Mouse (Mus musculus): ENCODE results near the gene Urah. TPM values are rescaled to one million over a fixed set of nuclear protein-coding genes. Genes with fewer than 3 reads are reported as not detected.
A peak's percentile ranks its signal among the peaks of the same experiment; 100 is the strongest.

Urah gene
- polyA plus RNA-seq, 1 experiment from 2014 or later, result 21.9 TPM

DNA sequence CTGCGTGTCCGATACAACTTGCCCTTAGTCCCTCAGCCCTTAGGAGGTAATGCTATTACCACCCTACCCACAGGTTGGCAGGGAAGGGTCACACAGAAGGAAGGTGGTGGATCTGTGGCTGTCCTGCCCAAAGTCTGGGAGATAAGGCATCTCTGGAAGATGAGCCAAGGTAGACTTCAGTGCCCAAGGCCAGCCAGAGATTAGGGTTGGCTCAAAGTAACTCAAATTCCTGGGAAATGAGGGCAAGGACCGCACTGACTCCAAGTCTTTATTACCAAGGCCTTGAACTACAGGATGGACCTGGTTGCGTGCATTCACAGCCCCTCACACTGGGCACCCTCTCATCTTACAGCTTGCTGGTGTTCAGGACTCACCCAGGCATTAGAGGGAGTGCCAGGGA, 17.1 kb downstream of the Urah start:
- no peak overlapping the region for H3K4me2 ChIP-seq (replicated peaks; ENCODE audit: low read depth)
- 94% methylated on average over 4 of the region's 4 CpGs for WGBS
- TF ChIP-seq CTCF (IDR thresholded peaks at IDR 0.05; ENCODE audit: low read depth) (no peak), EP300 (optimal IDR thresholded peaks at IDR 0.05) (no peak)
- H3K36me3 ChIP-seq (ENCODE audit: control insufficient read depth, insufficient read depth, low read length), result peaks cover 16% of the 10 kb centered on the region; the same call in 1 of the 2 replicates
- H3K27me3 ChIP-seq (ENCODE audit: control insufficient read depth, insufficient read depth, low read length), result no peaks in the 10 kb centered on the region
- 0 out of 2 replicates have a peak, but pooled peaks cover 5% of the 10 kb centered on the region for H3K4me1 ChIP-seq (replicated peaks; ENCODE audit: control insufficient read depth, insufficient read depth)
- no peak overlapping the region for H3K27ac ChIP-seq (replicated peaks)
- no peaks in the 10 kb centered on the region for H3K9me3 ChIP-seq (ENCODE audit: control insufficient read depth, low read length)
- H3K9ac ChIP-seq (ENCODE audit: low read length), result no peak overlapping the region
- H3K4me3 ChIP-seq (ENCODE audit: low read depth, low read length), result no peak overlapping the region
- no peak for DNase-seq (ENCODE audit: low spot score)
- ATAC-seq (ENCODE audit: low FRiP score, low TSS enrichment), result no peak

DNA sequence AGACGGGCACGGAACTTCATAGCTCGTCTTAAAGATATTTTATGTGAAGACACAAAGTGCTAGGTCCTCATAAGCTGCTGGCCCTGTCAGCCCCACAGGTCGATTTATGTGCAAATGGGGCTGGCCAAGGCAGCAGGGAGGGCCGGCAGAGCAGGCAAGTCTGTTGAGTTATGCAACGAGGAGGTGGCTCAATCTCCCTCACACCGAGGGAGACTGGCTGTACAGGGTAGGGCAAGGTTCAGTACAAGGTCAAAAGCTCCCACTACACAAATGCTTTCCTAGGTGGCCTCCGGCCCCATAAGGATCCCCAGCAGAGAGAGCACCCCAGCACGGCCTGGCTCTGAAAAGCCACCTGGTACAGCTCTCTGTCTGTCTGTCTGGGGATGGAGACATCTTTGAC, 18.6 kb downstream of the Urah start:
- ATAC-seq (ENCODE audit: low FRiP score, low TSS enrichment) (no peak), DNase-seq (ENCODE audit: low spot score) (no peak)
- Histone ChIP-seq H3K4me2 (replicated peaks; ENCODE audit: low read depth) (no peak overlapping the region), H3K27me3 (ENCODE audit: control insufficient read depth, insufficient read depth, low read length) (no peaks in the 10 kb centered on the region), H3K4me1 (replicated peaks; ENCODE audit: control insufficient read depth, insufficient read depth) (peaks cover 10% of the 10 kb centered on the region; the same call in 1 of the 2 replicates), H3K27ac (replicated peaks) (no peak overlapping the region), H3K9me3 (ENCODE audit: control insufficient read depth, low read length) (no peaks in the 10 kb centered on the region), H3K9ac (ENCODE audit: low read length) (no peak overlapping the region), H3K4me3 (ENCODE audit: low read depth, low read length) (no peak overlapping the region), H3K36me3 (ENCODE audit: control insufficient read depth, insufficient read depth, low read length) (peaks cover 16% of the 10 kb centered on the region; the same call in 1 of the 2 replicates)
- TF ChIP-seq EP300 (optimal IDR thresholded peaks at IDR 0.05), result no peak
- TF ChIP-seq CTCF (IDR thresholded peaks at IDR 0.05; ENCODE audit: low read depth), result no peak
- 82% methylated on average over 9 of the region's 9 CpGs for WGBS

DNA sequence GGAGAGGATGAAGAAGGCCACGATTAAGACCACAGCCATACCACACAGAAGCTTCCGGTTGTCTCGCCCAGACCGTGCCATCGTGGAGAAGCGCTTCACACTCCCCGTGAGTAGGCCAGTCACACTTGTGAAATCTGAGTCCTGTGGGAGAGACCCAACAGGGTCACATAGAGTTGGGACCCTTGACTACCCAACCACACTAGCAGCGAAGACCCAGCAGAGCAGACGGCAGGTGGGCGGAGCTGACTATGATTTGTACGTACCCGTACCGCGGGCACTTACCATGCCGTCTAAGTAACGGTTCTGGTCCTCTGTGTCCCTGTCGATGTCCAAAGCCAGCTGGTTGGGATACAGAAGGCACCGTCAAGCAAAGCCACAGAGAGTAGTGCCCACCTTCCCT, 19.7 kb downstream of the Urah start:
- Histone ChIP-seq H3K36me3 (ENCODE audit: control insufficient read depth, insufficient read depth, low read length) (peaks cover 16% of the 10 kb centered on the region; the same call in 1 of the 2 replicates), H3K4me2 (replicated peaks; ENCODE audit: low read depth) (no peak overlapping the region), H3K27ac (replicated peaks) (no peak overlapping the region), H3K4me1 (replicated peaks; ENCODE audit: control insufficient read depth, insufficient read depth) (peaks cover 10% of the 10 kb centered on the region; the same call in 1 of the 2 replicates), H3K4me3 (ENCODE audit: low read depth, low read length) (no peak overlapping the region), H3K9ac (ENCODE audit: low read length) (no peak overlapping the region), H3K9me3 (ENCODE audit: control insufficient read depth, low read length) (no peaks in the 10 kb centered on the region), H3K27me3 (ENCODE audit: control insufficient read depth, insufficient read depth, low read length) (no peaks in the 10 kb centered on the region)
- WGBS, result 92% methylated on average over 18 of the region's 18 CpGs
- no peak for ATAC-seq (ENCODE audit: low FRiP score, low TSS enrichment)
- no peak for DNase-seq (ENCODE audit: low spot score)
- TF ChIP-seq CTCF (IDR thresholded peaks at IDR 0.05; ENCODE audit: low read depth) (no peak), EP300 (optimal IDR thresholded peaks at IDR 0.05) (no peak)

DNA sequence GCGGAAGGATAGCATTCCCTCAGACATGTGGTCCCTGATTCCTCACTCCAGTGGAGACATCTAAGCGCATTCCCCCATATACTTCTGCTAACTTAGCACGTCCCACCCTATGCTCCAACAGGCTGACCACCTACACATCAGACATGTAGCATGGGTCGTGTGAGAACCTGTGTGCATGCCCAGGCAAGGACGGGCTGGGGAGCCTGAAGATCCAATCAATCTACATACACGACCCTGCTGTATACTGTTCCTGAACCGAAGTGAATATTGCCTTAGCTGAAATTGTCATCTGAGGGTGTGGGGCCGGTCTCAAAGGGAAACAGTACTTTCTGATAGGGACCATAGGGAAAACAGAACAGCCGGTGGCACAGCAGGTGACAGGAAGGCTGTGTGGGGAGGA, 20.4 kb downstream of the Urah start:
- TF ChIP-seq EP300 (optimal IDR thresholded peaks at IDR 0.05) (no peak), CTCF (IDR thresholded peaks at IDR 0.05; ENCODE audit: low read depth) (no peak)
- DNase-seq (ENCODE audit: low spot score) (no peak), ATAC-seq (ENCODE audit: low FRiP score, low TSS enrichment) (no peak)
- H3K4me1 ChIP-seq (replicated peaks; ENCODE audit: control insufficient read depth, insufficient read depth), result peaks cover 10% of the 10 kb centered on the region; the same call in 1 of the 2 replicates
- peak overlapping the region; percentile 89 for H3K9ac ChIP-seq (ENCODE audit: low read length)
- peak overlapping the region; percentile 80 for H3K4me2 ChIP-seq (replicated peaks; ENCODE audit: low read depth)
- H3K27ac ChIP-seq (replicated peaks), result peak overlapping the region; percentile 98
- H3K4me3 ChIP-seq (ENCODE audit: low read depth, low read length), result peak overlapping the region; percentile 78
- WGBS, result 65% methylated on average over 9 of the region's 9 CpGs
- no peaks in the 10 kb centered on the region for H3K9me3 ChIP-seq (ENCODE audit: control insufficient read depth, low read length)
- H3K36me3 ChIP-seq (ENCODE audit: control insufficient read depth, insufficient read depth, low read length), result peaks cover 16% of the 10 kb centered on the region; the same call in 1 of the 2 replicates
- no peaks in the 10 kb centered on the region for H3K27me3 ChIP-seq (ENCODE audit: control insufficient read depth, insufficient read depth, low read length)

DNA sequence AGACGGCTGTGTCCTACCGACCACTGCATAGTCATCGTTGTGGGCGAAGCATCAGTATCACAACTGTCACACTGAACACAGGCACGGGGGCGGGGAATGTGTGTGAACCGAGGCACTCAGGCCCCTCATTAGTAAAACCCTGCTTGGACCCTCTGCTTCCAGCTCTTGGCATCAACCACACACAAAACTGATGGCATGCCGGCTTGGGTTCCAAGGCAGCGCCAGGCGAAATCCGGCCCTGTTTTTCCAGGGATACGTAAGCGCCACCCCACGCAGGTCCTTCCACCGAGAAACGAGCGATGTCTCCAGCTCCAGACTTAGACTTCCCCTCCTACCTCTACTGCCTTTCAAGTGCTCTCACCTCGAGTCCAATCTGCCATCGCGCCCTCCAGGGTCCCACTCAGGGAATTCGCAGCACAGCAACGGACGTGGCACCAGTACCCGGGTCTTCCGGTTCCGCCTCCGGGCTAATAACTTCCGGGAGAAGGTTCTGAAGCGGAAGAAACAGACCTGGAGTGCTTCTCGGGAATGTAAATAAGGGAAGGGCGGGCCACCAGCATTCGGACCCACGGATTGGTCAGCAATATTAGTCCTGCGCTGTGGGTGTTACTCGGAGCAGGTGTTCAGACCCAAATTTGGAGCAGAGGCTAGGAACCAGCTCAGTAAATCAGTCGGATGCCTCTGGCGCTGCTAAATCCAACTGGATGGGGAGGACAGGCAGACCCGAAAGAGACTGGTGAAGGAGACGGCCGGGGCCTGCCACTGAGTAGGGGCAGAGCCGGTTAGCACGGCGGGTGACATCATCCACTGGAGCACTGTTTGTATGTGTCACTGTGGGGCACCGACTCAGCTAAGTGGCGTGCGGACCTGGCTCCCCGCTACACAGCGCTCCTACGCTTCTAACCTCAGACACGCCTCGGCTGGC, 21.3 kb downstream of the Urah start, which contains the start of gene Gm45785:
Gene Gm45785 (minus strand): TSS at position 472 of the 925 bp plus-strand sequence.
- ATAC-seq (ENCODE audit: low FRiP score, low TSS enrichment), result peak; percentile 88
- H3K36me3 ChIP-seq (ENCODE audit: control insufficient read depth, insufficient read depth, low read length), result peaks cover 22% of the 10 kb centered on the region; the same call in 1 of the 2 replicates
- 1% methylated on average over 51 of the region's 51 CpGs for WGBS

More for the DNA sequence above, 21.3 kb downstream of the Urah start, which contains the start of gene Gm45785:
- Histone ChIP-seq H3K4me2 (replicated peaks; ENCODE audit: low read depth) (peak within 1 kb of the TSS; percentile 80), H3K27me3 (ENCODE audit: control insufficient read depth, insufficient read depth, low read length) (no peaks in the 10 kb centered on the region), H3K9ac (ENCODE audit: low read length) (peak within 1 kb of the TSS; percentile 89), H3K9me3 (ENCODE audit: control insufficient read depth, low read length) (no peaks in the 10 kb centered on the region), H3K4me1 (replicated peaks; ENCODE audit: control insufficient read depth, insufficient read depth) (peaks cover 10% of the 10 kb centered on the region; the same call in 1 of the 2 replicates), H3K27ac (replicated peaks) (peak within 1 kb of the TSS; percentile 98), H3K4me3 (ENCODE audit: low read depth, low read length) (peak within 1 kb of the TSS; percentile 78)
- TF ChIP-seq EP300 (optimal IDR thresholded peaks at IDR 0.05) (no peak), CTCF (IDR thresholded peaks at IDR 0.05; ENCODE audit: low read depth) (peak; percentile 27; the same call in 1 of the 2 replicates)
- DNase-seq (ENCODE audit: low spot score), result peak; percentile 92
